Mouse (Mus musculus): ENCODE data around the gene Eno3. TPM values are rescaled to one million over a fixed set of nuclear protein-coding genes. Genes with fewer than 3 reads are reported as not detected.

The Eno3 gene
- polyA plus RNA-seq, 1 experiment from 2014 or later = 6.0 TPM

DNA sequence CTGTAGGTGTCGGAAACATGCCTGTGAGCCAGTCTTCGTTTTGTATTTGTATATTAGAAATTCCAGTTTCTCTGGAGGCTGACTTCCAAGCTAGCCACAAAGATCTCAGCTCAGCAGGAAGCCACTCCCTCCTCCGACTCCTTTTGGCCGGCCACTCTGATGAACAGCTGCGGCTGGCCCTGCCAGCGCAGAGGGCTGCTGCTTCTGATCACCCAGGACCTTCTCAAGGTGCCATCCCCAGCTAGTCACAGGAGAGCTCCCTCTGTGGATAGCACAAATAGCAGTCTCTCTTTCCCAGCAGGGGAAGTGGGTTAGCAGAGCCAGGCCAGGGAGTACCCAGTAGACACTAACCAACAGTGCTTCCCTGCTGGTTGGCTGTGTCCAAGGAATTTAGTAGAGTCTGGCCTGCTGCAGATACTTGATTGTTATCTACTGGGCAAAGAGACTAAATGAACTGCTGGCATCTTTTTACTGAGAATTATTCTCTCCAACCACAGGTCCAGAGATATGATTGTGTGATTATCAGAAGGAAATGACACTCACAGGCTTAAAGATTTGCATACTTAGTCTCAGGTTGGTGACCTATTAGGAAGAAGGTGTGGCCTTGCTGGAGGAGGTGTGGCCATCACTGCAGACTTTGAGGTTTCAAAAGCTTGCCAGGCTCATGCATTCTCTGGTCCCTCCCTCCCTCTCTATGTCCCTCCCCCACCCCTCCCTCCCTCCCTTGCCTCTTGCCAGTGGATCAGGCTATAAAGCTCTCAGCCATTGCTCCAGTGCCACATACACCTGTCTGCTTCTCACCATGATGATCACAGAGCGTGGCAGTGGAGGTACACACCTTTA is 34.8 kb upstream of the Eno3 start:
- H3K4me3 ChIP-seq (ENCODE audit: low read depth, low read length) = no peak overlapping the region
- H3K9ac ChIP-seq (ENCODE audit: low read depth, low read length) = no peak overlapping the region
- H3K27me3 ChIP-seq (ENCODE audit: control insufficient read depth, insufficient read depth, low read depth, low read length) = no peaks in the 10 kb centered on the region
- H3K36me3 ChIP-seq (ENCODE audit: control insufficient read depth, insufficient read depth, low read length) = no peaks in the 10 kb centered on the region
- H3K27ac ChIP-seq (ENCODE audit: low read length) = no peak overlapping the region
- H3K4me1 ChIP-seq (ENCODE audit: control insufficient read depth, insufficient read depth, low read length) = no peaks in the 10 kb centered on the region
- no peak for ATAC-seq
- no peak overlapping the region for H3K4me2 ChIP-seq (ENCODE audit: low read length)
- WGBS = 40% methylated on average over 7 of the region's 7 CpGs
- no peaks in the 10 kb centered on the region for H3K9me3 ChIP-seq (replicated peaks; ENCODE audit: control insufficient read depth, low read length, poor library complexity, severe bottlenecking)

DNA sequence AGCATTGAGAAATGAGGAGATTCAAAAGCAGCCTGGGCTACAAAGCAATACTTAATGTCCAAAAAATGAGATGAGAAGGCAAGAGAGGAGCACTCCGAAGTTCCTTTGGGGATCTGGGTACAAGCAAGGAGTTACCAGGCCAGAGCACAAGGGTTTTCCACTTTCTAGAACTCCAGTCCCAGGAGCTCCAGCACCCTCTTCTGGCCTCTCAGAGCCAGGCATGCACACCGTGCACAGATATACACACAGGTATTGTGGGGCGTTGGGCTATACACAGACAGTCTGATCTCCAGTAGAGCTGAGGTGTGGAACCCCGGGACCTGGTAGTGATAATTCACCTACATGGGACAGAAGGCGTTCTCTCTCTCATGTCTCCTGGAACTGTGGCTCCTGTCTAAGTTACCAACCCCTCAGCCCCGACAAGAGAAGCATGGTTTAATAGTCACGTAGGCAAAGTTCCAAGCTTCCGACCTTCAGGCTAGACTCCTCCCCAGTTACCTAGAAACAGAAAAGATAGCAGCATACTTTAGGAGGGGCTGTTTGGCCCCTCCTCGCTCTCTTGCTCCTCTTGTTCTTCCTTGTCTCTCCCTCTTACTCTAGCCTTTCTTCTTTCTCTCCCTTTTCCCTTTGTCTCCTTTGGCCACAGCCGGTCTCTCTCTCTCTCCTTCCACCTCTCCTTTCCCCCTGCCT is 33.8 kb upstream of the Eno3 start:
- H3K4me3 ChIP-seq (ENCODE audit: low read depth, low read length) = no peak overlapping the region
- H3K4me2 ChIP-seq (ENCODE audit: low read length) = no peak overlapping the region
- 88% methylated on average over 10 of the region's 10 CpGs for WGBS
- no peaks in the 10 kb centered on the region for H3K36me3 ChIP-seq (ENCODE audit: control insufficient read depth, insufficient read depth, low read length)
- H3K9ac ChIP-seq (ENCODE audit: low read depth, low read length) = no peak overlapping the region
- H3K4me1 ChIP-seq (ENCODE audit: control insufficient read depth, insufficient read depth, low read length) = no peaks in the 10 kb centered on the region
- H3K9me3 ChIP-seq (replicated peaks; ENCODE audit: control insufficient read depth, low read length, poor library complexity, severe bottlenecking) = no peaks in the 10 kb centered on the region
- ATAC-seq = no peak
- H3K27me3 ChIP-seq (ENCODE audit: control insufficient read depth, insufficient read depth, low read depth, low read length) = no peaks in the 10 kb centered on the region
- H3K27ac ChIP-seq (ENCODE audit: low read length) = no peak overlapping the region

DNA sequence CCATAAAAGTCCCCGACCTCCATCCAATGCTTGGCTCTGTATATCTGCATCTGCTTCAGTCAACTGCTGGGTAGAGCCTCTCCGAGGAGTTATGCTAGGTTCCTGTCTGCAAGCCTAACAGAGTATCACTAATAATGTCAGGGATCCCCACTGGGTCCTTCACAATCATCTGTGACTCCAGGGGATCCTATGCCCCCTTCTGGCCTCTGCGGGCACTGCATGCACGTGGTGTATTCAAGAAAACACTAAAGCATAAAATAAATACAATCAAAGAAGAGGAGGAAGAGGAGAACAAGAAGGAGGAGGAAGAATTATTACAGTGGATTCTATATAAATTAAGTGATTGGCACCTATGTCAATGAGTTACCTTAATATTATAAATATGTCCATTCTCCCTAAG is 31.5 kb upstream of the Eno3 start:
- H3K36me3 ChIP-seq (ENCODE audit: control insufficient read depth, insufficient read depth, low read length) = no peaks in the 10 kb centered on the region
- no peaks in the 10 kb centered on the region for H3K9me3 ChIP-seq (replicated peaks; ENCODE audit: control insufficient read depth, low read length, poor library complexity, severe bottlenecking)
- H3K27ac ChIP-seq (ENCODE audit: low read length) = no peak overlapping the region
- H3K4me3 ChIP-seq (ENCODE audit: low read depth, low read length) = no peak overlapping the region
- WGBS = 53% methylated on average over 4 of the region's 4 CpGs
- no peak for ATAC-seq
- H3K4me2 ChIP-seq (ENCODE audit: low read length) = no peak overlapping the region
- H3K27me3 ChIP-seq (ENCODE audit: control insufficient read depth, insufficient read depth, low read depth, low read length) = no peaks in the 10 kb centered on the region
- no peaks in the 10 kb centered on the region for H3K4me1 ChIP-seq (ENCODE audit: control insufficient read depth, insufficient read depth, low read length)
- no peak overlapping the region for H3K9ac ChIP-seq (ENCODE audit: low read depth, low read length)

DNA sequence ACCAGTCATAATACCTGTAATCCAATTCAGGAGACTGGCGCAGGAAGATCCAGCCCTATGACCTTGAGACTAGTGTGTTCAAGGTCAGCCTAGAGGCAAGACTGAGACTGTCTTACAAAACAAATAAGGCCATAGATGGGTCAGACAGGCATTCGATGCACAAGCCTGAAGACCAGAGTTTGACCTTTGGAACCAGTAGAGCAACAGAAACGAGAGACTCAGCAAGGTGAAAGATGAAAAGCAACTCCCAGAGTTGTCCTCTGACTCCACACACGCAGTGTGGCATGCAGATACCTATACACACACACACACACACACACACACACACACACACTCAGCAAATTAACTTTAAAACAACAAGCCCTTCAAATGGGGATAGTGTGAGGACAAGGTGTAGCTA is 30.1 kb upstream of the Eno3 start:
- no peaks in the 10 kb centered on the region for H3K4me1 ChIP-seq (ENCODE audit: control insufficient read depth, insufficient read depth, low read length)
- 81% methylated on average over 4 of the region's 4 CpGs for WGBS
- no peaks in the 10 kb centered on the region for H3K27me3 ChIP-seq (ENCODE audit: control insufficient read depth, insufficient read depth, low read depth, low read length)
- H3K9ac ChIP-seq (ENCODE audit: low read depth, low read length) = no peak overlapping the region
- no peaks in the 10 kb centered on the region for H3K9me3 ChIP-seq (replicated peaks; ENCODE audit: control insufficient read depth, low read length, poor library complexity, severe bottlenecking)
- H3K4me2 ChIP-seq (ENCODE audit: low read length) = no peak overlapping the region
- H3K4me3 ChIP-seq (ENCODE audit: low read depth, low read length) = no peak overlapping the region
- no peak for ATAC-seq
- H3K36me3 ChIP-seq (ENCODE audit: control insufficient read depth, insufficient read depth, low read length) = no peaks in the 10 kb centered on the region
- no peak overlapping the region for H3K27ac ChIP-seq (ENCODE audit: low read length)

DNA sequence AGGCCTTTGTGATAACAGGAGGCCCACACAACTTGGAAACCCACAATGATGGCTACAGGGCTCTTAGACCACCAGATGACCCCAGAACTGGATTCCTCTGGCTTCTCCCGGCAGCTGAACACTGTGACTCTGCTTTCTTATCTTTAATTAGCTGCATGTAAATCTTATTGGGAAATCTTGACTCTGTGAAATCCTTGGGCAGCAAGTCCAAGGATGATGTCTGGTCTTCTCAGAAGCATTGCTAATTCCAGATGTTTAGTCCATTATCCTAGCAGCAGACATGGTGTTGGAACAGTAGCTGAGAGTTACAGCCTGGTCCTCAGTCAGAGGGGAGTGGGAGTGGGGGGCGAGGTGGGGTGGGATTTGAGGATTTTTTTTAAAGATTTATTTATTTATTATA is 28.6 kb upstream of the Eno3 start:
- H3K36me3 ChIP-seq (ENCODE audit: control insufficient read depth, insufficient read depth, low read length) = no peaks in the 10 kb centered on the region
- no peak overlapping the region for H3K4me2 ChIP-seq (ENCODE audit: low read length)
- no peaks in the 10 kb centered on the region for H3K27me3 ChIP-seq (ENCODE audit: control insufficient read depth, insufficient read depth, low read depth, low read length)
- H3K9me3 ChIP-seq (replicated peaks; ENCODE audit: control insufficient read depth, low read length, poor library complexity, severe bottlenecking) = no peaks in the 10 kb centered on the region
- no peak overlapping the region for H3K9ac ChIP-seq (ENCODE audit: low read depth, low read length)
- H3K4me1 ChIP-seq (ENCODE audit: control insufficient read depth, insufficient read depth, low read length) = no peaks in the 10 kb centered on the region
- no peak overlapping the region for H3K27ac ChIP-seq (ENCODE audit: low read length)
- no peak for ATAC-seq
- H3K4me3 ChIP-seq (ENCODE audit: low read depth, low read length) = no peak overlapping the region
- 79% methylated on average over 2 of the region's 2 CpGs for WGBS

DNA sequence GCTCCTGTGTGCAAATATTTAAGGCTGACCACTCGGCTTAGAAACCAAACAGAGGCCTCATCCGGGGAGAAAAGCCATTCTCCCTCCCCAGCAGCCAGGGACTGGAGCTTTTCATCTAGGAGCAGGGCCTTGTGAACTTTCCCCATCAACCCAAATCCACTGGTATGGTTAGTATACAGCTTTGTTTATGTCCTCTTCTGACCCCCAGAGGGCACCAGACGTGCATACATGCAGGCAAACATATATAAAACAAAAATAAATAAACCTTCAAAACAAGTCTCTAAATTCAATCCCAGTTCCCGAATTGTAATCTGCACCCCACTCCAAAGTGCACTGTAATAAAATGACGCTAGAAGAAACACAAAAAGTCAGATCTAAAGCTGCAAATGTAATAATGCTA is 27.4 kb upstream of the Eno3 start:
- Histone ChIP-seq H3K4me1 (ENCODE audit: control insufficient read depth, insufficient read depth, low read length) (no peaks in the 10 kb centered on the region), H3K27ac (ENCODE audit: low read length) (no peak overlapping the region), H3K4me2 (ENCODE audit: low read length) (no peak overlapping the region), H3K27me3 (ENCODE audit: control insufficient read depth, insufficient read depth, low read depth, low read length) (no peaks in the 10 kb centered on the region), H3K36me3 (ENCODE audit: control insufficient read depth, insufficient read depth, low read length) (no peaks in the 10 kb centered on the region), H3K9ac (ENCODE audit: low read depth, low read length) (no peak overlapping the region), H3K9me3 (replicated peaks; ENCODE audit: control insufficient read depth, low read length, poor library complexity, severe bottlenecking) (no peaks in the 10 kb centered on the region), H3K4me3 (ENCODE audit: low read depth, low read length) (no peak overlapping the region)
- WGBS = 56% methylated on average over 5 of the region's 5 CpGs
- no peak for ATAC-seq

DNA sequence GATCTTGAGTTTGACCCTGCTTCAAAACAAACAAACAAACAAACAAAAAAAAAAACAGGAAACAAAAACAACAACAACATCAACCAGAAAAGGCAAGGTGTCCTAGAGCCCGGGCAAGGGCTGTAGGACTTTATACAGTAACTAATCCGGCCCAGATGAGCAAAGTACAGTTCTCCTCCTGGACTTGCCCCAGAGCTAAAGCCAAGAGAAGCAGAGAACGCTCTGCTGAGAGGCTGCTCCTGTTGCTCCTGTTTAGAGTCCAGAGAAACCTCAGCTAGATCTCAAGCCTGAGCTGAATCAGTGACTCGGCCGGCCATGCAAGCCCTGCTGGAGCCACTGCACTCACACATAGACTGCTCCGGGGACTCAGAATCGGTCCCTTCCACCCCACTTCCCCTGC is 26.9 kb upstream of the Eno3 start:
- Histone ChIP-seq H3K36me3 (ENCODE audit: control insufficient read depth, insufficient read depth, low read length) (no peaks in the 10 kb centered on the region), H3K27me3 (ENCODE audit: control insufficient read depth, insufficient read depth, low read depth, low read length) (no peaks in the 10 kb centered on the region), H3K4me3 (ENCODE audit: low read depth, low read length) (no peak overlapping the region), H3K4me1 (ENCODE audit: control insufficient read depth, insufficient read depth, low read length) (no peaks in the 10 kb centered on the region), H3K27ac (ENCODE audit: low read length) (no peak overlapping the region), H3K9me3 (replicated peaks; ENCODE audit: control insufficient read depth, low read length, poor library complexity, severe bottlenecking) (no peaks in the 10 kb centered on the region), H3K4me2 (ENCODE audit: low read length) (no peak overlapping the region), H3K9ac (ENCODE audit: low read depth, low read length) (no peak overlapping the region)
- 70% methylated on average over 7 of the region's 7 CpGs for WGBS
- no peak for ATAC-seq

DNA sequence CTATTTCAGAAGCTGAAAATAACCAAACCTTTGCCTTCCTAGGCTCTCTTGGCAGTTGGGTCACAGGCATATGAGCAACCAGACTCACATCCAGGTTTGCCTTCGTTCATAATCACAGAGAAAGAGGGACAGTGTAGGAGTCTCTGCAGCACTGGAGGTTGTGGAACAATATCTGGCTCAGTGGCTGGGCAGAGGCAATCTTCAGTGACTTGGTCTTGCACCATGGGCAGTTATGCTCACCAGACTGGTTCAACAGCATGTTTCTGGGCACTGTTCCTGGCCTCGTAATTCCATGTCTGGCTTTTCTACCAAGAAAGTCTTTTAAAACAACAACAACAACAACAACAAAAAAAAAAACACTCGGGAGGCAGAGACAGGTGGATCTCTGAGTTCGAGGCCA is 21.4 kb upstream of the Eno3 start:
- no peak overlapping the region for H3K27ac ChIP-seq (ENCODE audit: low read length)
- 81% methylated on average over 4 of the region's 4 CpGs for WGBS

DNA sequence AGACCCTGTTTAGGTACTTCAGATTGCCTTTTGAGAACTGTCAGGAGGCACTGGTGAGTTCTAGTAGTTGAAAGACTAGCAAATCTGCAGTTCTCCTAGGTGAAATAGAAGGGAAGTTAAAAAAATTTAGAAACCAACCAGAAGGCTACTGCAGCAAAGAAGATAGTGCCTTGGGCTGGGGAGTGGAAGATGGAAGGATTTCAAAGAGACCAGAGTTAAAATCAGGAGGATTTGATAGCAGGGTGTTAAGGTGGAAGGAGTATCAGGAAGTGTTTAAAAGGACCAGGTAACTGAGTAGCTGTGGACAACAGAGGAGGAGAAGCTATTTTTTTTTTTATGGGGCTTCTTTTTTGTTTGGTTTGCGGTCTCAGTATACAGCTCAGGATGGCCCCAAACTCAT is 19.2 kb upstream of the Eno3 start:
- H3K27me3 ChIP-seq (ENCODE audit: control insufficient read depth, insufficient read depth, low read depth, low read length) = no peaks in the 10 kb centered on the region
- H3K4me1 ChIP-seq (ENCODE audit: control insufficient read depth, insufficient read depth, low read length) = no peaks in the 10 kb centered on the region
- H3K36me3 ChIP-seq (ENCODE audit: control insufficient read depth, insufficient read depth, low read length) = no peaks in the 10 kb centered on the region
- H3K9me3 ChIP-seq (replicated peaks; ENCODE audit: control insufficient read depth, low read length, poor library complexity, severe bottlenecking) = no peaks in the 10 kb centered on the region
- no peak overlapping the region for H3K4me3 ChIP-seq (ENCODE audit: low read depth, low read length)
- ATAC-seq = no peak
- 94% methylated on average over 1 of the region's 1 CpGs for WGBS
- H3K4me2 ChIP-seq (ENCODE audit: low read length) = no peak overlapping the region
- H3K9ac ChIP-seq (ENCODE audit: low read depth, low read length) = no peak overlapping the region
- no peak overlapping the region for H3K27ac ChIP-seq (ENCODE audit: low read length)

More for the DNA sequence above, 21.4 kb upstream of the Eno3 start:
- Histone ChIP-seq H3K4me3 (ENCODE audit: low read depth, low read length) (no peak overlapping the region), H3K9ac (ENCODE audit: low read depth, low read length) (no peak overlapping the region), H3K4me1 (ENCODE audit: control insufficient read depth, insufficient read depth, low read length) (no peaks in the 10 kb centered on the region), H3K9me3 (replicated peaks; ENCODE audit: control insufficient read depth, low read length, poor library complexity, severe bottlenecking) (no peaks in the 10 kb centered on the region), H3K36me3 (ENCODE audit: control insufficient read depth, insufficient read depth, low read length) (no peaks in the 10 kb centered on the region), H3K4me2 (ENCODE audit: low read length) (no peak overlapping the region), H3K27me3 (ENCODE audit: control insufficient read depth, insufficient read depth, low read depth, low read length) (no peaks in the 10 kb centered on the region)
- no peak for ATAC-seq
